Mouse (Mus musculus) large intestine, adult 2 months (tissue): Measurements from ENCODE around the gene Slain2. TPM values are rescaled to one million over a fixed set of nuclear protein-coding genes. Genes with fewer than 3 reads are reported as not detected.

ENCODE experiments used
- DNase-seq: peaks from one replicate; pipeline ENCODE4 v3.0.0-alpha.2; 2012; ENCODE audit warnings: low read depth, low spot score
- WGBS: fragments of 180-500 bp; shearing (Covaris S2); methylation state at CpG from one replicate; pipeline ENCODE4 v1.1.7; 2018; 5-methylcytosine and 5-hydroxymethylcytosine counted together
- polyA plus RNA-seq: library from polyadenylated mRNA; depleted of rRNA; stranded (reverse); fragments of >200 nt; gene quantifications from 2 replicates; pipeline ENCODE4 v1.2.3, GENCODE M21; 2012; rRNA removed

The Slain2 gene
- polyA plus RNA-seq: 14.8 and 21.1 TPM in 2 replicates

- WGBS: under 1% methylated on average over 82 of the region's 83 CpGs
- DNase-seq: peak; percentile 75
These were observed at the start of gene Slain2 for GRCm38 (mm10) chr5:72913648-72914557. Slain2 (plus strand) TSS chr5:72914304.

GRCm38 (mm10) chr5:72864654-72865178, 49.4 kb upstream of the Slain2 start:
- DNase-seq: no peak
- WGBS: 74% methylated on average over 3 of the region's 3 CpGs

- 41% methylated on average over 6 of the region's 6 CpGs for WGBS
These were observed 47.7 kb upstream of the Slain2 start for GRCm38 (mm10) chr5:72866260-72866905.

GRCm38 (mm10) chr5:72867036-72867672, 47.0 kb upstream of the Slain2 start:
- WGBS: 17% methylated on average over 16 of the region's 16 CpGs
- no peak for DNase-seq

More at GRCm38 (mm10) chr5:72866260-72866905, 47.7 kb upstream of the Slain2 start:
- DNase-seq: no peak

- no peak for DNase-seq
These were observed 45.8 kb upstream of the Slain2 start, which contains the start of gene Tec for GRCm38 (mm10) chr5:72868091-72868875. Tec (minus strand) TSS chr5:72868483.

GRCm38 (mm10) chr5:72869779-72870608, 44.1 kb upstream of the Slain2 start:
- WGBS: 60% methylated on average over 14 of the region's 14 CpGs
- DNase-seq: no peak

More at GRCm38 (mm10) chr5:72868091-72868875, 45.8 kb upstream of the Slain2 start, which contains the start of gene Tec:
- under 1% methylated on average over 60 of the region's 60 CpGs for WGBS

GRCm38 (mm10) chr5:72871114-72871513, 43.0 kb upstream of the Slain2 start:
- WGBS: 82% methylated on average over 4 of the region's 4 CpGs
- no peak for DNase-seq

- 47% methylated on average over 5 of the region's 5 CpGs for WGBS
- DNase-seq: no peak
These were observed 34.4 kb upstream of the Slain2 start for GRCm38 (mm10) chr5:72879736-72880135.

GRCm38 (mm10) chr5:72881748-72882411, 32.2 kb upstream of the Slain2 start:
- 56% methylated on average over 12 of the region's 12 CpGs for WGBS
- no peak for DNase-seq

- DNase-seq: no peak
- 45% methylated on average over 2 of the region's 2 CpGs for WGBS
These were observed 31.7 kb upstream of the Slain2 start for GRCm38 (mm10) chr5:72882412-72882765.

GRCm38 (mm10) chr5:72883706-72884105, 30.4 kb upstream of the Slain2 start:
- WGBS: 27% methylated on average over 3 of the region's 3 CpGs
- DNase-seq: no peak

- 82% methylated on average over 19 of the region's 19 CpGs for WGBS
- DNase-seq: no peak
These were observed 27.5 kb upstream of the Slain2 start for GRCm38 (mm10) chr5:72886458-72887222.

GRCm38 (mm10) chr5:72888260-72888659, 25.8 kb upstream of the Slain2 start:
- WGBS: 61% methylated on average over 7 of the region's 7 CpGs
- no peak for DNase-seq

GRCm38 (mm10) chr5:72891534-72891933, 22.6 kb upstream of the Slain2 start:
- WGBS: 2% methylated on average over 12 of the region's 12 CpGs
- no peak for DNase-seq

- no peak for DNase-seq
- 63% methylated on average over 5 of the region's 5 CpGs for WGBS
These were observed 20.1 kb upstream of the Slain2 start for GRCm38 (mm10) chr5:72893987-72894386.

- WGBS: 87% methylated on average over 11 of the region's 11 CpGs
- no peak for DNase-seq
These were observed 18.8 kb upstream of the Slain2 start for GRCm38 (mm10) chr5:72895261-72895660.
